Mouse (Mus musculus) ES-E14 (cell line): Measurements from ENCODE around the gene Atrip. TPM values are rescaled to one million over a fixed set of nuclear protein-coding genes. Genes with fewer than 3 reads are reported as not detected.

Experiments used
- DNase-seq: peaks from one replicate; pipeline ENCODE4 v3.0.0-alpha.2; 2013; ENCODE audit warnings: low read depth, low spot score
- H3K27ac ChIP-seq: 2 replicates; pipeline ENCODE4 v1.5.1; 2012; ENCODE audit warnings: low read depth, mild to moderate bottlenecking, low read length, moderate library complexity, mixed read lengths; ENCODE audit not compliant: poor library complexity, insufficient read depth, severe bottlenecking
- H3K36me3 ChIP-seq: 2 replicates; pipeline ENCODE4 v1.6.1; 2012; ENCODE audit warnings: mild to moderate bottlenecking, low read length, moderate library complexity, mixed read lengths; ENCODE audit not compliant: control insufficient read depth, poor library complexity, insufficient read depth, severe bottlenecking
- H3K4me1 ChIP-seq, 2 experiments: fragments of 150-350 bp in 1 of 2; sonication (generic) in 1 of 2; 2 replicates each; pipeline ENCODE4 v1.6.1; 2012; ENCODE audit warnings: low read length in 2 of 2, mild to moderate bottlenecking in 1 of 2, mixed read lengths in 1 of 2; ENCODE audit not compliant: control insufficient read depth in 2 of 2, insufficient read depth in 2 of 2, poor library complexity in 1 of 2
- H3K4me3 ChIP-seq, 2 experiments: fragments of 150-350 bp in 1 of 2; sonication (generic) in 1 of 2; 2 replicates each; pipeline ENCODE4 v1.5.1; 2012; ENCODE audit warnings: low read length in 2 of 2, low read depth in 1 of 2, mild to moderate bottlenecking in 1 of 2, mixed read lengths in 1 of 2; ENCODE audit not compliant: insufficient read depth in 1 of 2, poor library complexity in 1 of 2, severe bottlenecking in 1 of 2
- H3K9ac ChIP-seq: 2 replicates; pipeline ENCODE4 v1.6.1; 2012; ENCODE audit warnings: low read depth, mild to moderate bottlenecking, low read length, mixed read lengths; ENCODE audit not compliant: poor library complexity, insufficient read depth, severe bottlenecking
- H3K9me3 ChIP-seq: fragments of 150-350 bp; sonication (generic); 2 replicates; pipeline ENCODE4 v1.6.1; 2012; ENCODE audit warnings: low read depth, mild to moderate bottlenecking, low read length; ENCODE audit not compliant: control insufficient read depth, insufficient read depth
- CHD2 ChIP-seq: IDR thresholded peaks from 2 replicates; pipeline ENCODE4 v1.6.1; 2014; ENCODE audit warnings: mild to moderate bottlenecking, low read depth, low read length, inconsistent platforms
- HCFC1 ChIP-seq: IDR thresholded peaks from 2 replicates; pipeline ENCODE4 v1.6.1; 2012; ENCODE audit warnings: low read length, inconsistent platforms, borderline replicate concordance; ENCODE audit not compliant: insufficient read depth
- MAFK ChIP-seq: IDR thresholded peaks from 2 replicates; pipeline ENCODE4 v1.6.1; 2014; ENCODE audit warnings: mild to moderate bottlenecking, low read depth, low read length, inconsistent platforms; ENCODE audit not compliant: insufficient read depth
- ZC3H11A ChIP-seq: IDR thresholded peaks from 2 replicates; pipeline ENCODE4 v1.6.1; 2012; ENCODE audit warnings: low read depth, mild to moderate bottlenecking, inconsistent platforms, low read length, borderline replicate concordance
- ZNF384 ChIP-seq: IDR thresholded peaks from 2 replicates; pipeline ENCODE4 v1.6.1; 2012; ENCODE audit warnings: low read depth, low read length, inconsistent platforms
- in situ Hi-C, 2 experiments: fragments of 600-800 bp; cut with MboI; formaldehyde crosslinking; loops; one replicate each; pipeline ENCODE4 v1.15.1; 2025; ENCODE audit warnings: low sequenced_read_pairs in 2 of 2, inconsistent platforms in 1 of 2; ENCODE audit not compliant: unreplicated experiment in 2 of 2
- total RNA-seq: library from RNA; depleted of rRNA; stranded (reverse); fragments of 300-350 nt; gene quantifications from 2 replicates; pipeline ENCODE4 v1.2.3, GENCODE M21; 2012

Gene Atrip
- total RNA-seq, 1 experiment: 17.1 TPM

GRCm38 (mm10) chr9:109119571-109119970 is 45.6 kb upstream of the Atrip start:
- TF ChIP-seq HCFC1 (no peak), CHD2 (no peak)
- Histone ChIP-seq H3K36me3 (peaks cover 38% of the 10 kb centered on the region), H3K9ac (no peak overlapping the region), H3K9me3 (no peaks in the 10 kb centered on the region), H3K27ac (no peak overlapping the region), H3K4me1 (no peaks in the 10 kb centered on the region), H3K4me3 (no peak overlapping the region)
- no peak for DNase-seq
- in situ Hi-C loops: no loop called here

- no peaks in the 10 kb centered on the region for H3K9me3 ChIP-seq
- no peaks in the 10 kb centered on the region for H3K4me1 ChIP-seq
- H3K4me3 ChIP-seq: no peak overlapping the region
- TF ChIP-seq ZNF384 (no peak), HCFC1 (no peak)
- in situ Hi-C loops: no loop called here
- peaks cover 49% of the 10 kb centered on the region for H3K36me3 ChIP-seq
- no peak overlapping the region for H3K9ac ChIP-seq
- H3K27ac ChIP-seq: no peak overlapping the region
- DNase-seq: no peak
These were observed 44.2 kb upstream of the Atrip start for GRCm38 (mm10) chr9:109118106-109118505.

DNA sequence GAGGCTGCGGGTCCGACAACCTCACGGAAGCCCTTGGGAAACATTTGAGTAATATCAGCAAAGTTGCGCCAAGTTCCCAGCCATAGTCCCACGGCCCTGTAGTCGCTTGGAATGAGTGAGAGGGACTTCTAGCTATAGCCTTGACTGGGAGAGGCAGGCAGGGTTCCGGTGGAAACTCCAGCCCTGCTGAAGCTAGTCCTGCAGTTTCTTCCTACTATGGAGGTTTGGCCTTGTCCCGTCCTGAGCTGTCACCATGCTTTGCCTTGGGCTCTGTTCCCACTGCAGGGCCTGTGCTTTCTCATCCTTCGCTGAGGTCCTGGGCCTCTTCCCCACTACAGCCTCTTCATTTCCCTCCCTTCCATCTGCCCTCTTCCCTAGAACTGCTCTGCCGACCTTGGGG is 42.3 kb upstream of the Atrip start:
- in situ Hi-C loops: no loop called here
- no peak overlapping the region for H3K4me3 ChIP-seq
- H3K36me3 ChIP-seq: peaks cover 63% of the 10 kb centered on the region
- DNase-seq: no peak
- no peaks in the 10 kb centered on the region for H3K4me1 ChIP-seq
- no peak for TF ChIP-seq ZC3H11A
- no peak for TF ChIP-seq CHD2
- no peak for TF ChIP-seq MAFK
- TF ChIP-seq HCFC1: no peak
- TF ChIP-seq ZNF384: no peak
- no peaks in the 10 kb centered on the region for H3K9me3 ChIP-seq
- H3K27ac ChIP-seq: no peak overlapping the region
- H3K9ac ChIP-seq: no peak overlapping the region

GRCm38 (mm10) chr9:109114871-109115270 is 40.9 kb upstream of the Atrip start:
- no peaks in the 10 kb centered on the region for H3K9me3 ChIP-seq
- no peak overlapping the region for H3K9ac ChIP-seq
- no peak for DNase-seq
- no peak for TF ChIP-seq HCFC1
- no peak for TF ChIP-seq CHD2
- no peak for TF ChIP-seq ZNF384
- no peak for TF ChIP-seq ZC3H11A
- TF ChIP-seq MAFK: no peak
- H3K27ac ChIP-seq: no peak overlapping the region
- H3K36me3 ChIP-seq: peaks cover 73% of the 10 kb centered on the region
- in situ Hi-C loops: no loop called here
- no peaks in the 10 kb centered on the region for H3K4me1 ChIP-seq
- H3K4me3 ChIP-seq: no peak overlapping the region

DNA sequence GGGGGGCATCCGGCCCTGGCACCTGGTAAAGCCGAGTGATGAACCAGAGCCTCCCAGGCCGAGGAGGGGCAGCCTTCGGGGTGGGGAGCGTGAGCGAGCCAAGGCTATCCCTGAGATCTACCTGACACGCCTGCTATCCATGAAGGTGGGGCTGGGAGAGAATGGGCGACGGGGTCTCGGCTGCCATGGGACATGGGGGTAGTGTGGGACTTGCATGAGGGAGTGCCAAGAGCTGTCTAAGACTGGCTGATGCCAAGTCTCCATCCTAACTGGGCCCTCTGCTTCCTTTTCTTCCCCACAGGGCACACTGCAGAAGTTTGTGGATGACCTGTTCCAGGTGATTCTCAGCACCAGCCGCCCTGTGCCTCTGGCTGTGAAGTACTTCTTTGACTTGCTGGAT is 40.4 kb upstream of the Atrip start:
- in situ Hi-C loops: no loop called here
- H3K36me3 ChIP-seq: peaks cover 75% of the 10 kb centered on the region
- DNase-seq: no peak

More for the DNA sequence above, 40.4 kb upstream of the Atrip start:
- Histone ChIP-seq H3K27ac (no peak overlapping the region), H3K9ac (no peak overlapping the region), H3K4me1 (no peaks in the 10 kb centered on the region), H3K4me3 (no peak overlapping the region), H3K9me3 (no peaks in the 10 kb centered on the region)
- TF ChIP-seq ZNF384 (no peak), MAFK (no peak), ZC3H11A (no peak), HCFC1 (no peak), CHD2 (no peak)
